Mouse (Mus musculus): ENCODE data around the gene Agpat4.
A peak's percentile ranks its signal among the peaks of the same experiment; 100 is the strongest.

DNA sequence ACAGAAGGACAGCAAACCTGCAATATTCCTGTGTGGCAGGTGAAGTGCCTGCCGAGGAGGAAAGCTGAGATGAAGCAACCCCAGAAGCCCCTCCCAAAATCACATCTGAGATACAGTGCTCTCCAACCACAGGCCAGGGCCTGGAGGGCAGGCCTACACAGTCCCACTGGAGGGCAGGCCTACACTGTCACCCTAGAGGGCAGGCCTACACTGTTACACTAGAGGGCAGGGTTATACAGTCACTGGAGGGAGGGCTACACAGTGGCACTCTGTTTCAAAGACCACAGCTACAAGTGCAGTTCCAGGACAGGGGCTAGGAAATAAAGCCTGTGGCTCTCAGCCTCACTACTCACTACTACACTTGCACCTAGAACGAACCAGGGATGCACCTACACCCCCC is 143.4 kb downstream of the Agpat4 start:
- TF ChIP-seq CTCF (IDR thresholded peaks at IDR 0.05; ENCODE audit: borderline replicate concordance, extremely low read depth, insufficient read depth, insufficient read length) (peak; percentile 20; the same call in 1 of the 2 replicates), POLR2A (IDR thresholded peaks at IDR 0.05; ENCODE audit: borderline replicate concordance, extremely low read depth, insufficient read depth, insufficient read length, poor library complexity, severe bottlenecking) (no peak)

Measured in brain, embryonic 14.5 days (tissue).